Mouse (Mus musculus): ENCODE measurements around the gene Rin3. TPM values are rescaled to one million over a fixed set of nuclear protein-coding genes. Genes with fewer than 3 reads are reported as not detected.

The Rin3 gene
- polyA plus RNA-seq, 1 experiment = 2.9 TPM

DNA sequence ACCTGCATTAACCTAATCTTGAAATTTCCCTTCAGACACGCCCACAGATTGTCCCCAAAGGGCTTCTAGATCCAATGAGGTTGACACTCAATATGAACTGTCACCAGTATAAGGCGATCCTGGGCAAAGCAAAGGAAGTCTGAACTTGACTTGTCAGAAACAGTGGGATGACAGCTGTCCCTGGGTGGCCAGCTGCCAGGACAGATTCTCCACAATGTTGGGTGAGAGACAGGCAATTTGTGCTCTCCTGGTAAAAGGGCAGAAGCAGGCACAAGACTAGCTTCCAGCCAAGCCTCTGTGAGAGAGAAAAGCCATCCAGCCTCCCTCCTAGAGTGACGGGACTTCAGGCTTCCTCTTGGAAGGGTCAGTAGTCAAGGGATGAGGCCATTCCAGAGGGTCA lies 89.5 kb downstream of the Rin3 start:
- Histone ChIP-seq H3K27ac (replicated peaks; ENCODE audit: low read depth, low read length) (no peak overlapping the region), H3K4me1 (ENCODE audit: control insufficient read depth, insufficient read depth, insufficient read length, low read length) (peaks cover 4% of the 10 kb centered on the region; the same call in 1 of the 2 replicates), H3K4me3 (ENCODE audit: insufficient read depth, low read depth, low read length) (no peak overlapping the region)

- H3K4me3 ChIP-seq (ENCODE audit: insufficient read depth, low read depth, low read length) = no peak overlapping the region
- H3K4me1 ChIP-seq (ENCODE audit: control insufficient read depth, insufficient read depth, insufficient read length, low read length) = no peaks in the 10 kb centered on the region
- H3K27ac ChIP-seq (replicated peaks; ENCODE audit: low read depth, low read length) = no peak overlapping the region
These were observed 99.3 kb downstream of the Rin3 start for GRCm38 (mm10) chr12:102382180-102382579.

DNA sequence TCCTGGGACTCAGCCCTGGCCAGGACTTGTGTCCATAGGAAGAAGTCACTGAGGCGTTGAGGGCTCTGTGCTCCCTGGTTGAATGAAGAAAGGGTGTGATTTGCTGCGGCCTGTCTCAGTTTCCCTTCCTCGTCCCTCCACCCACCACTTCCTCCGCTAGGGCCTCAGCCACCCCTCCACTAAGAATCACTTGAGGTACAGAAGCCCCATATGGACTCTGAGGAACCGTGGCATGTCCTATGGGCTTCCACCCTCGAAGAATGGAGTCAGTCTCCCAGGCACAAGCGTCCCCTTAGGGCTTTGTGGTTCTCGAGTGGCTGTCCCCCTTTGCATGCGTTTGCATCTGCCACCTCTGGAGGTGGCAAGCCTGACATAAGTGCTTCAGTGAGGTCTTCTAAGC lies 100.4 kb downstream of the Rin3 start:
- Histone ChIP-seq H3K4me1 (ENCODE audit: control insufficient read depth, insufficient read depth, insufficient read length, low read length) (no peaks in the 10 kb centered on the region), H3K27ac (replicated peaks; ENCODE audit: low read depth, low read length) (no peak overlapping the region), H3K4me3 (ENCODE audit: insufficient read depth, low read depth, low read length) (no peak overlapping the region)

GRCm38 (mm10) chr12:102384819-102385218 lies 102.0 kb downstream of the Rin3 start:
- H3K4me1 ChIP-seq (ENCODE audit: control insufficient read depth, insufficient read depth, insufficient read length, low read length) = no peaks in the 10 kb centered on the region
- no peak overlapping the region for H3K27ac ChIP-seq (replicated peaks; ENCODE audit: low read depth, low read length)
- H3K4me3 ChIP-seq (ENCODE audit: insufficient read depth, low read depth, low read length) = no peak overlapping the region

DNA sequence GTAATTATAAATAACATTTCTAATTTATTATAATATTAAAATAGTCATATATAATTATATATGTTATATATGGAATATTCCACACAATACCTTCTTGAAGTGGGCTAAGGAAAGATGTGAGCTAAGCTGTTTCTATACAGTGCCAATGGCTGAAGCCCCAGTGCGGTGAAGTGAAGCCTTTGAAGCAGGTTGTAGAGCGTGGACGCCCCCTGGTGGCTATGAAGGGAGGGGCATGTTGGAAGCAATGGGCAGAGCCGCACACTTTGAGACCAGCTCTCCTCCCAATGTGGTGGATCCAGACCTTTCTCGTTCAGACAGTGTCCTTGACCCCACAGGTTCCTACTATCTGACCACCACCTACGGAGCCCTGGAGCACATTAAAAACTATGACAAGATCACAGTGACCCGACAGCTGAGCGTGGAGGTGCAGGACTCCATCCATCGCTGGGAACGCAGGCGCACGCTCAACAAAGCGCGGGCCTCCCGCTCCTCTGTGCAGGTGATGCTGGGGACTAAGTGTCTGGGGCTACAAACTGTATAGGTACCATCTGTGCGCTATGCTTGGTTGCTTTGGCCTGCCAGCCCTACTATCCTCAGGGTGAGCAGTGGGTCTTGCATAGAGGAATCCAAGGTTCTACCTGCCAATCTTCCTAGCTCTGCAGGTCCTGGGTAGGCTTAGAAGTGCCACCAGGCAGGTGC lies 104.5 kb downstream of the Rin3 start:
- H3K4me3 ChIP-seq (ENCODE audit: insufficient read depth, low read depth, low read length) = no peak overlapping the region
- H3K4me1 ChIP-seq (ENCODE audit: control insufficient read depth, insufficient read depth, insufficient read length, low read length) = no peaks in the 10 kb centered on the region
- H3K27ac ChIP-seq (replicated peaks; ENCODE audit: low read depth, low read length) = no peak overlapping the region

GRCm38 (mm10) chr12:102390042-102390441 lies 107.2 kb downstream of the Rin3 start:
- H3K4me3 ChIP-seq (ENCODE audit: insufficient read depth, low read depth, low read length) = no peak overlapping the region
- H3K4me1 ChIP-seq (ENCODE audit: control insufficient read depth, insufficient read depth, insufficient read length, low read length) = no peaks in the 10 kb centered on the region
- no peak overlapping the region for H3K27ac ChIP-seq (replicated peaks; ENCODE audit: low read depth, low read length)

DNA sequence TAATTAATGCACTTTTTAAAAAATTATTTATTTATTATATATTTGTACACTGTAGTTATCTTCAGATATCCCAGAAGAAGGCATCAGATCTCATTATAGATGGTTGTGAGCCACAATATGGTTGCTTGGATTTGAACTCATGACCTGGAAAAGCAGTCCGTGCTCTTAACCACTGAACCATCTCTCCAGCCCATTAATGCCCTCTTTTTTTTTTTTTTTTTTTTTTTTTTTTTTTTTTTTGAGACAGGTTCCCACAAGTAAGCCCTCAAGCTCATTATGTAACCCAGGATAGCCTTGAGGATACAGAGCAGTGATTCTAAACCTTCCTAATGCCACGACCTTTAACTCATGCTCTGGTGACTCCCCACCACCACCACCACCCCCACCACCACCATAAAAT lies 108.3 kb downstream of the Rin3 start:
- Histone ChIP-seq H3K4me3 (ENCODE audit: insufficient read depth, low read depth, low read length) (no peak overlapping the region), H3K4me1 (ENCODE audit: control insufficient read depth, insufficient read depth, insufficient read length, low read length) (no peaks in the 10 kb centered on the region), H3K27ac (replicated peaks; ENCODE audit: low read depth, low read length) (no peak overlapping the region)

DNA sequence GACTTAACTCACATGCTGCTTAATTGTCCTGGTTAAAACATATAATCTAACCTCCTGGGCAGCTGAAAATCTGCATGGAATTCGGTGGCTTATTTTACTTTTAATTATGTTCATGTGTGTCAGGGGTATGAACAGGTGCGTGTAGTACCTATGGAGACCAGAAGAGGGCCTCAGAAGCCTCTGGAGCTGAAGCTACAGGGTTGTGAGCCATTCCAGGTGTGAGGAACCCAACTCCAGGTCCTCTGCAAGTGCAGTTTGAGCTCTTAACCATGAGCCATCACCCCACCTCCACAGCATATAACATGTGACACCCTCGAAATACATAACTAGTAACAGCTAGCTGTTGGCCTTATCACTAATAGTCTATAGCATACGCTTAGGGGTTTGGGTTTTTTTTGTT lies 109.1 kb downstream of the Rin3 start:
- Histone ChIP-seq H3K4me3 (ENCODE audit: insufficient read depth, low read depth, low read length) (no peak overlapping the region), H3K27ac (replicated peaks; ENCODE audit: low read depth, low read length) (no peak overlapping the region), H3K4me1 (ENCODE audit: control insufficient read depth, insufficient read depth, insufficient read length, low read length) (no peaks in the 10 kb centered on the region)

- H3K4me1 ChIP-seq (ENCODE audit: control insufficient read depth, insufficient read depth, insufficient read length, low read length) = peaks cover 4% of the 10 kb centered on the region; the same call in 1 of the 2 replicates
- no peak overlapping the region for H3K4me3 ChIP-seq (ENCODE audit: insufficient read depth, low read depth, low read length)
- H3K27ac ChIP-seq (replicated peaks; ENCODE audit: low read depth, low read length) = no peak overlapping the region
These were observed 111.6 kb downstream of the Rin3 start for GRCm38 (mm10) chr12:102394496-102394895.

GRCm38 (mm10) chr12:102395537-102395936 lies 112.7 kb downstream of the Rin3 start:
- peaks cover 4% of the 10 kb centered on the region; the same call in 1 of the 2 replicates for H3K4me1 ChIP-seq (ENCODE audit: control insufficient read depth, insufficient read depth, insufficient read length, low read length)
- H3K4me3 ChIP-seq (ENCODE audit: insufficient read depth, low read depth, low read length) = no peak overlapping the region
- H3K27ac ChIP-seq (replicated peaks; ENCODE audit: low read depth, low read length) = no peak overlapping the region

- H3K27ac ChIP-seq (replicated peaks; ENCODE audit: low read depth, low read length) = no peak overlapping the region
- peaks cover 4% of the 10 kb centered on the region; the same call in 1 of the 2 replicates for H3K4me1 ChIP-seq (ENCODE audit: control insufficient read depth, insufficient read depth, insufficient read length, low read length)
- no peak overlapping the region for H3K4me3 ChIP-seq (ENCODE audit: insufficient read depth, low read depth, low read length)
These were observed 113.4 kb downstream of the Rin3 start for GRCm38 (mm10) chr12:102395998-102396991.

GRCm38 (mm10) chr12:102398588-102398987 lies 115.7 kb downstream of the Rin3 start:
- peaks cover 4% of the 10 kb centered on the region; the same call in 1 of the 2 replicates for H3K4me1 ChIP-seq (ENCODE audit: control insufficient read depth, insufficient read depth, insufficient read length, low read length)
- no peak overlapping the region for H3K4me3 ChIP-seq (ENCODE audit: insufficient read depth, low read depth, low read length)
- H3K27ac ChIP-seq (replicated peaks; ENCODE audit: low read depth, low read length) = no peak overlapping the region

DNA sequence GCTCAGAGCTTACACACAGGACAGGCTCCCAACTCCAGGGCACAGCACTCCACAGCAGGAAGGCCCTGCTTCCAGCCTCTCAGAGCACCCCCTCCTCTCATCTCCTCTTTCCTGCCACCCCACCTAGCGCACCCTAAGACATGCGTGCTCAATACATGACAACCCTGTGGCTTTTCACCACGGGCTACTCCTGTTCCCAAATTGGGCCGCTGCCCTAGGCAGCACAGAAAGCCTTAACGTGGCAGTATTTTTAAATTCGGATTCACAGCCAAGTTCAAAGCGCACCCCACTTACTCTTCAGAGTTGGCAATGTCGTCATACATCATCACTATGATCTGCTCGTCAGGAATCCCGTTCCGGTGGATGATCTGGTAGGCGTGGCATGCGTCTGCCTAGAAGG lies 130.3 kb downstream of the Rin3 start:
- H3K27ac ChIP-seq (replicated peaks; ENCODE audit: low read depth, low read length) = no peak overlapping the region
- H3K4me3 ChIP-seq (ENCODE audit: insufficient read depth, low read depth, low read length) = no peak overlapping the region
- H3K4me1 ChIP-seq (ENCODE audit: control insufficient read depth, insufficient read depth, insufficient read length, low read length) = no peaks in the 10 kb centered on the region

GRCm38 (mm10) chr12:102414686-102415085 lies 131.8 kb downstream of the Rin3 start:
- no peak overlapping the region for H3K27ac ChIP-seq (replicated peaks; ENCODE audit: low read depth, low read length)

GRCm38 (mm10) chr12:102416391-102416837 lies 133.6 kb downstream of the Rin3 start:
- Histone ChIP-seq H3K27ac (replicated peaks; ENCODE audit: low read depth, low read length) (no peak overlapping the region), H3K4me3 (ENCODE audit: insufficient read depth, low read depth, low read length) (no peak overlapping the region), H3K4me1 (ENCODE audit: control insufficient read depth, insufficient read depth, insufficient read length, low read length) (no peaks in the 10 kb centered on the region)

More at GRCm38 (mm10) chr12:102414686-102415085, 131.8 kb downstream of the Rin3 start:
- Histone ChIP-seq H3K4me1 (ENCODE audit: control insufficient read depth, insufficient read depth, insufficient read length, low read length) (no peaks in the 10 kb centered on the region), H3K4me3 (ENCODE audit: insufficient read depth, low read depth, low read length) (no peak overlapping the region)

Data from brown adipose tissue, adult 24 weeks (tissue).